Mouse (Mus musculus) liver, embryonic 16.5 days (tissue): Measurements from ENCODE around the gene Adamts10. TPM values are rescaled to one million over a fixed set of nuclear protein-coding genes. Genes with fewer than 3 reads are reported as not detected.

Experiments used
- ATAC-seq: fragments of 200-750 bp; cut with Nextera tagmentation; 2 replicates; pipeline ENCODE4 v1.8.0; 2017; ENCODE audit warnings: low read depth, mild to moderate bottlenecking, moderate number of reproducible peaks, moderate library complexity
- H3K27ac ChIP-seq: fragments of 300-500 bp; sonication (generic); 2 replicates; pipeline ENCODE4 v1.5.1; 2014; ENCODE audit warnings: mild to moderate bottlenecking, low read length
- H3K27me3 ChIP-seq: fragments of 300-500 bp; sonication (generic); 2 replicates; pipeline ENCODE4 v1.6.1; 2014; ENCODE audit warnings: low read depth, low read length, mixed read lengths; ENCODE audit not compliant: control insufficient read depth, insufficient read depth
- H3K36me3 ChIP-seq: fragments of 300-500 bp; sonication (generic); 2 replicates; pipeline ENCODE4 v1.6.1; 2014; ENCODE audit warnings: mild to moderate bottlenecking; ENCODE audit not compliant: control insufficient read depth, insufficient read depth
- H3K4me1 ChIP-seq: fragments of 300-500 bp; sonication (generic); 2 replicates; pipeline ENCODE4 v1.6.1; 2014; ENCODE audit warnings: low read depth, low read length, mixed read lengths; ENCODE audit not compliant: control insufficient read depth
- H3K4me2 ChIP-seq: fragments of 300-500 bp; sonication (generic); 2 replicates; pipeline ENCODE4 v1.6.1; 2014; ENCODE audit warnings: low read depth, low read length, mixed read lengths
- H3K4me3 ChIP-seq: fragments of 300-500 bp; sonication (generic); 2 replicates; pipeline ENCODE4 v1.5.1; 2014; ENCODE audit warnings: low read depth, mild to moderate bottlenecking, low read length
- H3K9ac ChIP-seq: fragments of 300-500 bp; sonication (generic); 2 replicates; pipeline ENCODE4 v1.6.1; 2014; ENCODE audit warnings: low read depth, low read length
- H3K9me3 ChIP-seq: fragments of 300-500 bp; sonication (generic); replicated peaks from 2 replicates; pipeline ENCODE4 v1.6.1; 2016; ENCODE audit warnings: low read length; ENCODE audit not compliant: control insufficient read depth
- WGBS: fragments of 180-500 bp; shearing (Covaris S2); extraction: QIAGEN DNeasy Blood & Tissue Kit; methylation state at CpG from one replicate; pipeline ENCODE4 v1.1.7; 2014; ENCODE audit not compliant: insufficient replicate concordance; 5-methylcytosine and 5-hydroxymethylcytosine counted together
- polyA plus RNA-seq: library from polyadenylated mRNA; unstranded; fragments of >200 nt; fragmentation: Nextera tagmentation; extraction: Ambion mirVana; gene quantifications from 2 replicates; pipeline ENCODE4 v1.2.1, GENCODE M21; 2015

Gene Adamts10
- polyA plus RNA-seq, 1 experiment from 2014 or later: 6.6 TPM

GRCm38 (mm10) chr17:33510172-33510571, 13.8 kb upstream of the Adamts10 start:
- no peaks in the 10 kb centered on the region for H3K4me1 ChIP-seq
- H3K36me3 ChIP-seq: no peaks in the 10 kb centered on the region
- H3K9me3 ChIP-seq: no peaks in the 10 kb centered on the region
- no peak for ATAC-seq
- H3K4me2 ChIP-seq: no peak overlapping the region
- H3K9ac ChIP-seq: no peak overlapping the region
- 59% methylated on average over 5 of the region's 5 CpGs for WGBS
- H3K4me3 ChIP-seq: no peak overlapping the region
- no peak overlapping the region for H3K27ac ChIP-seq
- H3K27me3 ChIP-seq: no peaks in the 10 kb centered on the region

- no peak overlapping the region for H3K27ac ChIP-seq
- no peak overlapping the region for H3K4me2 ChIP-seq
- H3K4me3 ChIP-seq: no peak overlapping the region
- no peaks in the 10 kb centered on the region for H3K9me3 ChIP-seq
- H3K36me3 ChIP-seq: no peaks in the 10 kb centered on the region
- no peaks in the 10 kb centered on the region for H3K27me3 ChIP-seq
- H3K4me1 ChIP-seq: no peaks in the 10 kb centered on the region
- 29% methylated on average over 2 of the region's 2 CpGs for WGBS
- no peak overlapping the region for H3K9ac ChIP-seq
- no peak for ATAC-seq
These were observed 11.3 kb upstream of the Adamts10 start for GRCm38 (mm10) chr17:33512441-33513415.

- 67% methylated on average over 5 of the region's 5 CpGs for WGBS
- Histone ChIP-seq H3K9ac (no peak overlapping the region), H3K36me3 (no peaks in the 10 kb centered on the region), H3K27ac (no peak overlapping the region), H3K4me3 (no peak overlapping the region), H3K27me3 (no peaks in the 10 kb centered on the region), H3K9me3 (no peaks in the 10 kb centered on the region), H3K4me2 (no peak overlapping the region), H3K4me1 (no peaks in the 10 kb centered on the region)
- no peak for ATAC-seq
These were observed 10.1 kb upstream of the Adamts10 start for GRCm38 (mm10) chr17:33513874-33514273.

- Histone ChIP-seq H3K27me3 (no peaks in the 10 kb centered on the region), H3K4me1 (peaks cover 7% of the 10 kb centered on the region), H3K9me3 (no peaks in the 10 kb centered on the region), H3K36me3 (no peaks in the 10 kb centered on the region), H3K4me2 (no peak overlapping the region), H3K9ac (no peak overlapping the region), H3K4me3 (no peak overlapping the region), H3K27ac (no peak overlapping the region)
- ATAC-seq: no peak
- 28% methylated on average over 1 of the region's 1 CpGs for WGBS
These were observed 3.6 kb upstream of the Adamts10 start for GRCm38 (mm10) chr17:33520366-33520765.

- Histone ChIP-seq H3K9me3 (no peaks in the 10 kb centered on the region), H3K4me2 (peak overlapping the region; percentile 54), H3K27me3 (no peaks in the 10 kb centered on the region), H3K27ac (no peak overlapping the region), H3K4me3 (peak overlapping the region; percentile 58), H3K9ac (peak overlapping the region; percentile 53; the same call in 1 of the 2 replicates), H3K4me1 (peaks cover 7% of the 10 kb centered on the region), H3K36me3 (no peaks in the 10 kb centered on the region)
- 13% methylated on average over 11 of the region's 13 CpGs for WGBS
- peak; percentile 41; the same call in 1 of the 2 replicates for ATAC-seq
These were observed 530 bp upstream of the Adamts10 start for GRCm38 (mm10) chr17:33523431-33523917.

GRCm38 (mm10) chr17:33524806-33525373, 886 bp downstream of the Adamts10 start:
- Histone ChIP-seq H3K4me3 (peak overlapping the region; percentile 58), H3K4me1 (peaks cover 7% of the 10 kb centered on the region), H3K36me3 (no peaks in the 10 kb centered on the region), H3K9ac (no peak overlapping the region), H3K9me3 (no peaks in the 10 kb centered on the region), H3K4me2 (peak overlapping the region; percentile 54), H3K27me3 (no peaks in the 10 kb centered on the region), H3K27ac (no peak overlapping the region)
- ATAC-seq: no peak
- WGBS: 17% methylated on average over 2 of the region's 2 CpGs

- no peak for ATAC-seq
These were observed 2.5 kb downstream of the Adamts10 start for GRCm38 (mm10) chr17:33526506-33526905.

GRCm38 (mm10) chr17:33539106-33539675, 15.2 kb downstream of the Adamts10 start:
- H3K4me3 ChIP-seq: no peak overlapping the region
- no peak for ATAC-seq
- no peaks in the 10 kb centered on the region for H3K4me1 ChIP-seq
- H3K4me2 ChIP-seq: no peak overlapping the region
- H3K9ac ChIP-seq: no peak overlapping the region
- no peaks in the 10 kb centered on the region for H3K9me3 ChIP-seq
- no peaks in the 10 kb centered on the region for H3K27me3 ChIP-seq
- H3K36me3 ChIP-seq: no peaks in the 10 kb centered on the region
- H3K27ac ChIP-seq: no peak overlapping the region
- WGBS: 71% methylated on average over 3 of the region's 3 CpGs

More at GRCm38 (mm10) chr17:33526506-33526905, 2.5 kb downstream of the Adamts10 start:
- H3K36me3 ChIP-seq: no peaks in the 10 kb centered on the region
- H3K27ac ChIP-seq: no peak overlapping the region
- H3K9me3 ChIP-seq: no peaks in the 10 kb centered on the region
- no peak overlapping the region for H3K4me2 ChIP-seq
- H3K4me1 ChIP-seq: peaks cover 7% of the 10 kb centered on the region
- WGBS: 64% methylated on average over 3 of the region's 3 CpGs
- no peak overlapping the region for H3K4me3 ChIP-seq
- no peaks in the 10 kb centered on the region for H3K27me3 ChIP-seq
- H3K9ac ChIP-seq: no peak overlapping the region
